Mouse (Mus musculus) liver, embryonic 16.5 days (tissue): ENCODE measurements around the gene Enpep. TPM values are rescaled to one million over a fixed set of nuclear protein-coding genes. Genes with fewer than 3 reads are reported as not detected.

Experiments
- ATAC-seq: fragments of 200-750 bp; cut with Nextera tagmentation; 2 replicates; pipeline ENCODE4 v1.8.0; 2017; ENCODE audit warnings: low read depth, mild to moderate bottlenecking, moderate number of reproducible peaks, moderate library complexity
- H3K27ac ChIP-seq: fragments of 300-500 bp; sonication (generic); 2 replicates; pipeline ENCODE4 v1.5.1; 2014; ENCODE audit warnings: mild to moderate bottlenecking, low read length
- H3K27me3 ChIP-seq: fragments of 300-500 bp; sonication (generic); 2 replicates; pipeline ENCODE4 v1.6.1; 2014; ENCODE audit warnings: low read depth, low read length, mixed read lengths; ENCODE audit not compliant: control insufficient read depth, insufficient read depth
- H3K36me3 ChIP-seq: fragments of 300-500 bp; sonication (generic); 2 replicates; pipeline ENCODE4 v1.6.1; 2014; ENCODE audit warnings: mild to moderate bottlenecking; ENCODE audit not compliant: control insufficient read depth, insufficient read depth
- H3K4me1 ChIP-seq: fragments of 300-500 bp; sonication (generic); 2 replicates; pipeline ENCODE4 v1.6.1; 2014; ENCODE audit warnings: low read depth, low read length, mixed read lengths; ENCODE audit not compliant: control insufficient read depth
- H3K4me2 ChIP-seq: fragments of 300-500 bp; sonication (generic); 2 replicates; pipeline ENCODE4 v1.6.1; 2014; ENCODE audit warnings: low read depth, low read length, mixed read lengths
- H3K4me3 ChIP-seq: fragments of 300-500 bp; sonication (generic); 2 replicates; pipeline ENCODE4 v1.5.1; 2014; ENCODE audit warnings: low read depth, mild to moderate bottlenecking, low read length
- H3K9ac ChIP-seq: fragments of 300-500 bp; sonication (generic); 2 replicates; pipeline ENCODE4 v1.6.1; 2014; ENCODE audit warnings: low read depth, low read length
- H3K9me3 ChIP-seq: fragments of 300-500 bp; sonication (generic); replicated peaks from 2 replicates; pipeline ENCODE4 v1.6.1; 2016; ENCODE audit warnings: low read length; ENCODE audit not compliant: control insufficient read depth
- WGBS: fragments of 180-500 bp; shearing (Covaris S2); extraction: QIAGEN DNeasy Blood & Tissue Kit; methylation state at CpG from one replicate; pipeline ENCODE4 v1.1.7; 2014; ENCODE audit not compliant: insufficient replicate concordance; 5-methylcytosine and 5-hydroxymethylcytosine counted together
- polyA plus RNA-seq: library from polyadenylated mRNA; unstranded; fragments of >200 nt; fragmentation: Nextera tagmentation; extraction: Ambion mirVana; gene quantifications from 2 replicates; pipeline ENCODE4 v1.2.1, GENCODE M21; 2015

The Enpep gene
- polyA plus RNA-seq, 1 experiment from 2014 or later, result 6.8 TPM

DNA sequence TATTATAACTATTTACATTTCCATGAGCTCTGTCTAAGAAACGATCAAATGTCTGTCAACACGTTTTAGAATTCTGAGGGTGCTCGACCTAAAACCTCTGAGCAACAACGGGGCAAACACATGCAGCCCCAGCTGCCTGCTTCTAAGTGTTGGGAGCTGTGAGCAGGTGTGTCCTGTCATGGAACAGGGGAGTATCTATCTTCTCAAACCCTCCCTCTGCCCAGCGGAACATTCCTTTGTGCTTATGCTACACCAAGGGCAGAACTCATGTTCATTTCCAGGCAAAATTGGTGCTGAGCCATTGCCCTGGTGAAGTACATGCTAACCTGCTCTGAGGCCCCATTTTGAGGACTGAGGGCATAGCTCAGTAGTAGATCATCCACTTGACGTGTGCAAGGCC, 10.9 kb downstream of the Enpep start:
- Histone ChIP-seq H3K36me3 (no peaks in the 10 kb centered on the region), H3K4me3 (no peak overlapping the region), H3K27ac (no peak overlapping the region), H3K27me3 (no peaks in the 10 kb centered on the region), H3K4me2 (no peak overlapping the region), H3K4me1 (no peaks in the 10 kb centered on the region), H3K9ac (no peak overlapping the region), H3K9me3 (no peaks in the 10 kb centered on the region)
- ATAC-seq, result no peak
- 53% methylated on average over 6 of the region's 6 CpGs for WGBS

DNA sequence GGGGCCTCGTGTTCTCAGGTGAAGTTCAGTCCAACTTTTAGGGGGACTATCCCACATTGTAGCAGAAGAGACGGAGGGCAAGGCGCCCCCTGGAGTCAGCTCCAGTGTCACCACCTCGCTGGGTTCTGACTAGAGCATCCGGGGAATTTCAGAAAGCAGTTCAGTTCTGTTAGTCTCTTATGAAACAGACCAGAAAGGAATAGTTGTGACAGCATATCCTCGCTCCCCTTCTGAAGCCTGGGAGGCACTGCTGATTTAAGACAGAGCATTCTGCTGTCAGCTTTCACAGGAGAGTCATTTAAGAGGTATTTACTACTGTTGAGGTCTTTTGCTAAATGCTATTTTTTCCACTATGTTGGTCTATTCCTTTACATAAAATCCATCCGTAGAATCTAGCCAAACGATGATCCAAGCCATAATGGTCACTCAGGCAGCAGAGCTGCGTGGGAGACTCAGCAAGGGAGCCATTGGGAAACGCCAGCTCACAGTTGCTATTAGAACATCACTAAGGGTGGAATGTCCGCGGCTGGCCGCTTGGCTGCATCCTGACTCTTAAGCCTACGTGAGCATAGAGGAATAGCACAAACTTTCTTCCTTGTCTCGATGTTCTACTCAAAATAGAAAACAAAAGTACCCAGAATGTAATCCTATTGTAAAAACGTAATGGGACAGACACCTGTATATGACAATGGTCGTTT, 15.3 kb downstream of the Enpep start:
- no peak for ATAC-seq
- 68% methylated on average over 17 of the region's 17 CpGs for WGBS
- H3K4me1 ChIP-seq, result no peaks in the 10 kb centered on the region
- H3K27me3 ChIP-seq, result no peaks in the 10 kb centered on the region
- no peak overlapping the region for H3K4me3 ChIP-seq
- no peaks in the 10 kb centered on the region for H3K36me3 ChIP-seq
- H3K27ac ChIP-seq, result no peak overlapping the region
- no peak overlapping the region for H3K9ac ChIP-seq
- H3K4me2 ChIP-seq, result no peak overlapping the region
- no peaks in the 10 kb centered on the region for H3K9me3 ChIP-seq

DNA sequence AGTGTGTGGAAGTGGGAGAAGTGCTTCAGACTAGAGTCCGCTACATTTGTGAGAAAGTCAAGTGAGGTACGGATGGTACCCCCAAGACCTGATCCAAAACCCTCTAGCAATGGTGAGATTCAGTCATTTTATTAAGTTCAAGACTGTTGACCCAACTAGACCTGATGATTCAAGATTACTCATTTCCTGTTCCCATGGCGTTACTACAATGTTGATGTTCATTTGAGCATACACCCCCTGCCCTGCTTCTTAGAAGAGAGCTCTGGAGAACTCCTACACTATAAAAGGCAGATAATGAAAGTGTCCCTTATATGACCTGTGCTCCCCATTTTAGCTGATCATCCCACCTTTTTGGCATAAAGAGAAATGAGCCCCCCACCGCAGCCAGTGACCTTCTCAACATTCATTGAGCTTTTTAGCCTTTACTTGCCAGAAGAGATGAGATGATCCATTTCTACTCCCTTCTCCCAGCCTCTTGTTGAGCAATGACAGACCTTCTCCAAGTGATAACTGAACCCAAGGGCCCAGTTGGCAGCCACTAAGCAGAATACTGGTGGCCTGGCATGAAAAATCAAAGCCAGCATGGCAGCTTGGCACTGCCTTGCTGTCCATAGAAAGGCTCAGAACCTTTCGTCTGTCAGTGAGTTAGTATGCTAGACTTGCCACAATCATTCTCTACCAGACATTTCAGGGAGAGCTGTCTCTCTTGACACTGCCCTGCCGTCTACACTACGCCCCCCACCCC, 18.7 kb downstream of the Enpep start:
- no peak overlapping the region for H3K27ac ChIP-seq
- no peak for ATAC-seq
- H3K4me1 ChIP-seq, result no peaks in the 10 kb centered on the region
- H3K9me3 ChIP-seq, result no peaks in the 10 kb centered on the region
- H3K4me3 ChIP-seq, result no peak overlapping the region
- no peaks in the 10 kb centered on the region for H3K36me3 ChIP-seq
- no peak overlapping the region for H3K4me2 ChIP-seq
- no peaks in the 10 kb centered on the region for H3K27me3 ChIP-seq
- WGBS, result 57% methylated on average over 7 of the region's 7 CpGs
- no peak overlapping the region for H3K9ac ChIP-seq

DNA sequence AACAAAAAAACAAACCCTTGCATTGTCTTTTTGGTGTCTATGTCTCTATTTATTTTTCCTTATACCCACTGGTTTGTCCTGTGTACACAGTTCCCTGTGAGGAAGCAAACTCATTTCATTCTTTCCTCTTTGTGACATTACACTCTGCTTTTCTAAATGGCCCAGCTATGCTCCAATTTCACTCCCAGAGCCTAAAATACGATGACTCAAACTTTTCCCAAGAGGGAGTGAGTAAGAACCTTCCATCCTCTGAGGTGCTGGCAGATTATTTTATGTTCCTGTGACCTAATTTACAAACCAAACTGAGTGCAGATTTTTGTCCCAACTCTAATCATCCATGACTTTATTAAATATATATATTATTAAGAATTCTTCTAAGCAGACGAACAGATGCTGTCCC, 19.3 kb downstream of the Enpep start:
- H3K27me3 ChIP-seq, result no peaks in the 10 kb centered on the region
- no peak overlapping the region for H3K27ac ChIP-seq
- 55% methylated on average over 2 of the region's 2 CpGs for WGBS
- H3K4me1 ChIP-seq, result no peaks in the 10 kb centered on the region
- no peaks in the 10 kb centered on the region for H3K9me3 ChIP-seq
- no peak for ATAC-seq
- H3K4me3 ChIP-seq, result no peak overlapping the region
- H3K4me2 ChIP-seq, result no peak overlapping the region
- H3K9ac ChIP-seq, result no peak overlapping the region
- H3K36me3 ChIP-seq, result no peaks in the 10 kb centered on the region

DNA sequence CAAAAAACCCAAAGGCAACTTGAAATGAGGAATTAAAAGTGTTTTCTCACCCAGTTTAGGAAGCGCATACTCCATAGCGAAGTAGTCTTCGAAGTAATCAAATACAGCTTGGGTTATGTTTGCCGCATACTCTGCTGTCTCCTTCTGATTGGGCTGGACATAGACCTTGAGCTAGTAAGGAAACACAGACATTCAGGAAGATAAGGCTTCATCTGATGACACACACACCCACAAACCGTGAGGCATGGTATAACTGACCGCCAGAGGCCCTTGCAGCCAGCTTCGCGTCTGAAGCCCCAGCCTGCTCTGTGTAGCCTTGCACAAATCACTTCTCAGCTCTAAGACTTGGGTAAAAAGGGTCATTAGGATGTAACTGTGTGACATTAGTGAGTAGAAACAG, 20.0 kb downstream of the Enpep start:
- Histone ChIP-seq H3K9ac (no peak overlapping the region), H3K4me3 (no peak overlapping the region), H3K27ac (no peak overlapping the region), H3K4me1 (no peaks in the 10 kb centered on the region), H3K27me3 (no peaks in the 10 kb centered on the region), H3K4me2 (no peak overlapping the region), H3K9me3 (no peaks in the 10 kb centered on the region), H3K36me3 (no peaks in the 10 kb centered on the region)
- ATAC-seq, result no peak
- 65% methylated on average over 8 of the region's 8 CpGs for WGBS

DNA sequence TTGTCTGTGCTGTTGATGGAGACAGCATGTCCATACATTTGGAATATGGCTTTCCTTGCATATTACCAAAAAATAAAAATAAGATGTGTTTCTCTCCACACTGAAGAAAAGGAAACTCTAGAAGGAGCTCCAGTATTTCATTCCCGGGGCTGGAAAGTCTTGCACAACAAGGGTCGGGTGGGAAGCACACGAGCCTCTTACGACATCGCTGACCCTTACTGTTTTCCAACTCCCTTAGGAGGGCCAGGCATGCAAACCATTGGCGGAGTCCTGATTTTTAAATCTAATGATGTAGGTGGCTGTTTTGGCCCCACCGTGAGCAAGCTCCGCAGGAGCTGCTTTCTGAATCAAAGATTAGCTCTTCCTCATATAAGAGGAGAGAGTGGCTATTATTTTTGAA, 20.6 kb downstream of the Enpep start:
- H3K36me3 ChIP-seq, result no peaks in the 10 kb centered on the region
- no peak for ATAC-seq
- H3K4me2 ChIP-seq, result no peak overlapping the region
- no peak overlapping the region for H3K27ac ChIP-seq
- no peaks in the 10 kb centered on the region for H3K27me3 ChIP-seq
- H3K4me3 ChIP-seq, result no peak overlapping the region
- H3K9me3 ChIP-seq, result no peaks in the 10 kb centered on the region
- no peaks in the 10 kb centered on the region for H3K4me1 ChIP-seq
- WGBS, result 66% methylated on average over 8 of the region's 8 CpGs
- no peak overlapping the region for H3K9ac ChIP-seq

DNA sequence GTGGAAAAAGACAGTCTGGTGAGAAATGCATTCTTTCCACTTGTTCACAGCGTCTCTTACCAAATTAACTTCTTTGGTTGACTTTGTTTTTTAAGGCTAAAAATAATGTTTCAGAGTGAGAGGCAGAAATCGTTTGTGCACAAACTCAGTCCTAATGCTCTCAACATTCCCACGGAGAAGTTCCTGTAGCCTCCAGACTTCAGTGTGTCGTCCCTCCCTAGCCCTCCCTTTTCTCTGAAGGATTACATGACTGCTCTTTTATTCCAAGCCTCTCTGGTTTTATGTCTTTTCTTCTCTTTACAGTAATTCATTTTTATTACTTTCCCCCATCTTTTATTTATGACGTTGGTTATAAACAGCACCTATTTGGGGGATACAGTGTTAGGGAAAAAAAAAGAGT, 22.6 kb downstream of the Enpep start:
- H3K27me3 ChIP-seq, result no peaks in the 10 kb centered on the region
- H3K27ac ChIP-seq, result no peak overlapping the region
- no peak for ATAC-seq
- H3K36me3 ChIP-seq, result no peaks in the 10 kb centered on the region
- H3K4me1 ChIP-seq, result no peaks in the 10 kb centered on the region
- H3K4me2 ChIP-seq, result no peak overlapping the region
- H3K9ac ChIP-seq, result no peak overlapping the region
- H3K9me3 ChIP-seq, result no peaks in the 10 kb centered on the region
- no peak overlapping the region for H3K4me3 ChIP-seq
- 57% methylated on average over 5 of the region's 5 CpGs for WGBS

DNA sequence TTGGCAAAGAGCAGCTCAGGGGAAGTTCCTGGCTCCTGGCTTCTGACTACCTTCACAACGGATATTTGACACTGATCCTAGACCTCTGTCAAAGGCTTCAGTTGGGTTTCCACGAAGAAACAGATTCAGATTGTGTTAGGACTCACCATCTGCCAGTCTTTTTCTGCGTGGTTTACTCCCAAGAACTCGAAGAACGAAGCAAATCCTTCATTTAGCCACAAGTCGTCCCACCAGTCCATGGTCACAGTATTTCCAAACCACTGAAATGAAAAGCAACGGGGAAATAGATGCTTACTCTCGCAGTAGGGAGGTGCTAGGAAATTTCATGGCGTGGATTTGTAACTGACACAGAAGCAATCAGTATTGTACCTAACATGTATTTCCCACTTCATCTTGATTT, 23.6 kb downstream of the Enpep start:
- no peaks in the 10 kb centered on the region for H3K9me3 ChIP-seq
- no peaks in the 10 kb centered on the region for H3K27me3 ChIP-seq
- no peak for ATAC-seq
- H3K4me3 ChIP-seq, result no peak overlapping the region
- H3K9ac ChIP-seq, result no peak overlapping the region
- no peak overlapping the region for H3K4me2 ChIP-seq
- H3K36me3 ChIP-seq, result no peaks in the 10 kb centered on the region
- WGBS, result 49% methylated on average over 9 of the region's 9 CpGs
- H3K27ac ChIP-seq, result no peak overlapping the region
- H3K4me1 ChIP-seq, result no peaks in the 10 kb centered on the region

DNA sequence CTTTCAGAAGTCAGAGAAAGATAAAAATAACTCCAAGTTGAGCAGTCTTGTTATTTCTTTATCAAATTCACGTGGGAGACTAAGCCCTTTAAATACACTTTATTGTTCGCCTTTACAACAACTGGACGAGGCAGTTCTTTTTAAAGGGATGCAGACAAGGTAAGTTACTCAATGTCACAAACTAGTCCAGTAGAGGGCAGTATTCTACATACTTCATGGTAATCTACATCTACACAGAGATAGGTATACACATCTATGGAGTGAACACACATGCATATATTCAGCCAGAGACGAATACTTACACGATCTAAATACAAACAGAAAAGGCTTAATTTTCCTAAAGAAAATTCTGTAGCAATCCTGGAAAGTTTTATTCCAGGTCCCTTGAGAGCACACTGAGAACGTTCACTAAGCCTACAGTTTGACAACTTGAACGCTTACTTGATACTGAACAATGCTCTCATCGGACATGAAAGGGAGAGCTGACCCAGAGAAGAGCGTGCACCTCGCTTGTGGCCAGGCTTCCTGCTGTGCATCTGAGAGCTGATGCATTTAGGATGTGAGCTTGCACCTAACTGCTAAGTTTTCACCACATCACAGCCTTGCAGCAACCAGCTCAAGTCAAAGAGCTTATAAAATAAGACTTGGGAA, 24.3 kb downstream of the Enpep start:
- no peaks in the 10 kb centered on the region for H3K4me1 ChIP-seq
- H3K9ac ChIP-seq, result no peak overlapping the region

More for the DNA sequence above, 24.3 kb downstream of the Enpep start:
- H3K4me3 ChIP-seq, result no peak overlapping the region
- no peak for ATAC-seq
- no peaks in the 10 kb centered on the region for H3K9me3 ChIP-seq
- 29% methylated on average over 10 of the region's 10 CpGs for WGBS
- no peaks in the 10 kb centered on the region for H3K36me3 ChIP-seq
- no peaks in the 10 kb centered on the region for H3K27me3 ChIP-seq
- no peak overlapping the region for H3K4me2 ChIP-seq
- H3K27ac ChIP-seq, result no peak overlapping the region
